Mouse (Mus musculus): ENCODE measurements at regions not wholly inside any gene's neighbourhood (a gene's known extent, or its start where the extent isn't known, plus 50 kb on each side); places are given as distances from the start of the nearest gene placed in this dataset.

DNA sequence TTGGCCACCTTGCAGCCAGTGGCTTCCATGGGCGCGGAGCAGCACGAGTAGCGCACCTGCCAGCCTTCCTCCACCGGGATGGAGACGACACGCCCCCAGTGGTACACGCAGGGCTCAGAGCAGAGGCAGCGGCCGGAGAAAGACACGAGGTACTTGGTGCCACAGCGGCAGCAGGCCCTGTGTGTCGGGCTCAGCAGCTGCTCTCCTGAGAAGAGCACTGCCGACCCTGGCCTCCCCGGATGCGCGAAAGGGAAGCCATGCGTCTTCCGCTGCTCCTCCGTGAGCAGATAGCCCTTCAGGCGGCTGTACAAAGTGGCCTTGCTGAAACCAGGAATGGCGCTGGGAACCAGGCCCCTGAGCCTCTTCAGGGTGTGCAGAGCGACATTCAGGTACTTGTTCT lies 59.2 kb upstream of the Supt20 start:
- H3K27me3 ChIP-seq (replicated peaks; ENCODE audit: control insufficient read depth, insufficient read depth, low read length) = no peaks in the 10 kb centered on the region
- H3K4me3 ChIP-seq (ENCODE audit: low read depth, low read length) = no peak overlapping the region
- no peaks in the 10 kb centered on the region for H3K4me1 ChIP-seq (ENCODE audit: control insufficient read depth, insufficient read depth, low read length)
- WGBS = 95% methylated on average over 23 of the region's 23 CpGs
- H3K9ac ChIP-seq (ENCODE audit: low read length) = no peak overlapping the region
- no peaks in the 10 kb centered on the region for H3K36me3 ChIP-seq (ENCODE audit: control insufficient read depth, insufficient read depth, low read length)
- ATAC-seq (no peak), DNase-seq (ENCODE audit: low spot score) (no peak)
- peaks cover 5% of the 10 kb centered on the region; the same call in 1 of the 2 replicates for H3K9me3 ChIP-seq (replicated peaks; ENCODE audit: control insufficient read depth, low read length)
- H3K4me2 ChIP-seq (ENCODE audit: low read length) = no peak overlapping the region
- no peak overlapping the region for H3K27ac ChIP-seq (ENCODE audit: low read depth, low read length)

GRCm38 (mm10) chr3:54634456-54634855 lies 58.2 kb upstream of the Supt20 start:
- Histone ChIP-seq H3K27me3 (replicated peaks; ENCODE audit: control insufficient read depth, insufficient read depth, low read length) (no peaks in the 10 kb centered on the region), H3K9ac (ENCODE audit: low read length) (no peak overlapping the region), H3K36me3 (ENCODE audit: control insufficient read depth, insufficient read depth, low read length) (no peaks in the 10 kb centered on the region), H3K27ac (ENCODE audit: low read depth, low read length) (no peak overlapping the region), H3K4me3 (ENCODE audit: low read depth, low read length) (no peak overlapping the region), H3K4me2 (ENCODE audit: low read length) (no peak overlapping the region), H3K9me3 (replicated peaks; ENCODE audit: control insufficient read depth, low read length) (peaks cover 5% of the 10 kb centered on the region; the same call in 1 of the 2 replicates), H3K4me1 (ENCODE audit: control insufficient read depth, insufficient read depth, low read length) (no peaks in the 10 kb centered on the region)
- WGBS = 93% methylated on average over 10 of the region's 10 CpGs
- ATAC-seq (no peak), DNase-seq (ENCODE audit: low spot score) (no peak)

All from forebrain, embryonic 14.5 days (tissue).